Mouse (Mus musculus): ENCODE data around the gene Cdk5rap2. TPM values are rescaled to one million over a fixed set of nuclear protein-coding genes. Genes with fewer than 3 reads are reported as not detected.

Gene Cdk5rap2
- polyA plus RNA-seq, 1 experiment from 2014 or later, result 14.8 TPM

GRCm38 (mm10) chr4:70261315-70261714 is 148.9 kb downstream of the Cdk5rap2 start:
- H3K9ac ChIP-seq (ENCODE audit: low read length), result no peak overlapping the region
- no peak overlapping the region for H3K4me2 ChIP-seq (ENCODE audit: low read depth, low read length)
- 76% methylated on average over 5 of the region's 5 CpGs for WGBS
- no peak overlapping the region for H3K4me3 ChIP-seq (replicated peaks; ENCODE audit: low read length)
- no peaks in the 10 kb centered on the region for H3K9me3 ChIP-seq (replicated peaks; ENCODE audit: control insufficient read depth, low read length)
- H3K36me3 ChIP-seq (ENCODE audit: control insufficient read depth, insufficient read depth, low read length), result no peaks in the 10 kb centered on the region
- ATAC-seq (ENCODE audit: insufficient read depth, low FRiP score), result no peak
- no peaks in the 10 kb centered on the region for H3K27me3 ChIP-seq (ENCODE audit: control insufficient read depth, insufficient read depth, low read length)
- H3K4me1 ChIP-seq (ENCODE audit: control insufficient read depth, insufficient read depth, low read length), result no peaks in the 10 kb centered on the region
- H3K27ac ChIP-seq (ENCODE audit: low read length), result no peak overlapping the region

DNA sequence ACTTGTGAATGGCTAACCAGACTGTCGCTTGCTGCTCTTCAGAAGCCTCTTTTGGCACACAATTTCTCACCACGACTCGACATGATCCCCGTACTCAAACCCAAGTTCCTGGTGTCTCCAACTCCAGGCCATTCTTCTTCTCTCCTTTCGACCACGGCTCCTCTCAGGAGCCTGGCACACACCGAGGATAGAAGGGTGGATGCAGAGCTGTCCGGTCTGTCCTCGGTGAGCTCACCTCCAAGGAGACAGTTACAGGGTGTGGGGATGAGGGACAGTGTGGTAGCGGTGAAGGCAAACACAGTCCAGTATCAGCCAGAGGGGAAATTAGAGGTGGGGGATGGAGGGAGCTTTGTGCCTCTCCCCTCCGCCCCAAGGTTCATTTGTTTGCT is 149.8 kb downstream of the Cdk5rap2 start:
- Histone ChIP-seq H3K27ac (ENCODE audit: low read length) (no peak overlapping the region), H3K27me3 (ENCODE audit: control insufficient read depth, insufficient read depth, low read length) (no peaks in the 10 kb centered on the region), H3K9ac (ENCODE audit: low read length) (no peak overlapping the region), H3K4me1 (ENCODE audit: control insufficient read depth, insufficient read depth, low read length) (no peaks in the 10 kb centered on the region), H3K4me3 (replicated peaks; ENCODE audit: low read length) (no peak overlapping the region), H3K9me3 (replicated peaks; ENCODE audit: control insufficient read depth, low read length) (no peaks in the 10 kb centered on the region), H3K4me2 (ENCODE audit: low read depth, low read length) (no peak overlapping the region), H3K36me3 (ENCODE audit: control insufficient read depth, insufficient read depth, low read length) (no peaks in the 10 kb centered on the region)
- 84% methylated on average over 11 of the region's 11 CpGs for WGBS
- peak; percentile 29; the same call in 1 of the 2 replicates for ATAC-seq (ENCODE audit: insufficient read depth, low FRiP score)

DNA sequence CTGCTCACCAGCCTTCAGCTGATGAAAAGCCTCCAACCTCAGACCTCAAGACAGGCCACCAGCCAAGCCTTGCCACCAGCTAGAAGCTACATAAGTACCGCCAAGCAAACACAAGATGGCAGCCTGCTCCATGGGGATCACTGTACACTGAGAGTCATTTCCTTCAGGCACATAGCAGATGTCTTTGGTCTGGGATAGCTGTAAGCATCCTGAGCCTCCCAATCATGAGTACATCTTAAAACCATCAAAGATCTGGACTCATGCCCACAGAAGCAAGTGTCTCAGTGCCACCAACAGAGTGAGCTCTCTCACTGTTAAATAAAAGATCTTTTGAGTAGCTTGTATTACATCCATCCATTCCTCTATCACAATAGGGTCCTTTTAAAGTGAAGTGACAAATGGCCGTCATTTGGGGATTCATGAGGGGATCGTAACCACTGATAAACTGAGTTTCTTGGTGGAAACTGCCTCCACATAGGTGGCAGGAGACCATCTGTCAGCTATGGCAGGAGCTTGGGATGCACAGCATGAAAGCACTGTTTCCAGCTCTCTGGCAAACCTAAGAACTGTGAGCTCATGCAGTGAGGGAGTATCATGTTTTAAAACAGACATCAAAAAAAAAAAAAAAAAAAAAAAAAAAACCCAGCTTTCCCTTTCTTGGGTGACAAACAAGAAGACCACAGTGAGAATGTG is 150.4 kb downstream of the Cdk5rap2 start:
- H3K36me3 ChIP-seq (ENCODE audit: control insufficient read depth, insufficient read depth, low read length), result no peaks in the 10 kb centered on the region

GRCm38 (mm10) chr4:70258826-70259225 is 151.4 kb downstream of the Cdk5rap2 start:
- no peaks in the 10 kb centered on the region for H3K27me3 ChIP-seq (ENCODE audit: control insufficient read depth, insufficient read depth, low read length)
- H3K36me3 ChIP-seq (ENCODE audit: control insufficient read depth, insufficient read depth, low read length), result no peaks in the 10 kb centered on the region
- H3K4me2 ChIP-seq (ENCODE audit: low read depth, low read length), result no peak overlapping the region
- ATAC-seq (ENCODE audit: insufficient read depth, low FRiP score), result no peak
- H3K9ac ChIP-seq (ENCODE audit: low read length), result no peak overlapping the region
- H3K4me3 ChIP-seq (replicated peaks; ENCODE audit: low read length), result no peak overlapping the region
- WGBS, result 81% methylated on average over 9 of the region's 9 CpGs
- H3K27ac ChIP-seq (ENCODE audit: low read length), result no peak overlapping the region
- no peaks in the 10 kb centered on the region for H3K4me1 ChIP-seq (ENCODE audit: control insufficient read depth, insufficient read depth, low read length)
- H3K9me3 ChIP-seq (replicated peaks; ENCODE audit: control insufficient read depth, low read length), result no peaks in the 10 kb centered on the region

More for the DNA sequence above, 150.4 kb downstream of the Cdk5rap2 start:
- 85% methylated on average over 3 of the region's 3 CpGs for WGBS
- H3K27me3 ChIP-seq (ENCODE audit: control insufficient read depth, insufficient read depth, low read length), result no peaks in the 10 kb centered on the region
- no peak overlapping the region for H3K9ac ChIP-seq (ENCODE audit: low read length)
- H3K27ac ChIP-seq (ENCODE audit: low read length), result no peak overlapping the region
- no peaks in the 10 kb centered on the region for H3K4me1 ChIP-seq (ENCODE audit: control insufficient read depth, insufficient read depth, low read length)
- no peak for ATAC-seq (ENCODE audit: insufficient read depth, low FRiP score)
- no peaks in the 10 kb centered on the region for H3K9me3 ChIP-seq (replicated peaks; ENCODE audit: control insufficient read depth, low read length)
- no peak overlapping the region for H3K4me2 ChIP-seq (ENCODE audit: low read depth, low read length)
- no peak overlapping the region for H3K4me3 ChIP-seq (replicated peaks; ENCODE audit: low read length)

DNA sequence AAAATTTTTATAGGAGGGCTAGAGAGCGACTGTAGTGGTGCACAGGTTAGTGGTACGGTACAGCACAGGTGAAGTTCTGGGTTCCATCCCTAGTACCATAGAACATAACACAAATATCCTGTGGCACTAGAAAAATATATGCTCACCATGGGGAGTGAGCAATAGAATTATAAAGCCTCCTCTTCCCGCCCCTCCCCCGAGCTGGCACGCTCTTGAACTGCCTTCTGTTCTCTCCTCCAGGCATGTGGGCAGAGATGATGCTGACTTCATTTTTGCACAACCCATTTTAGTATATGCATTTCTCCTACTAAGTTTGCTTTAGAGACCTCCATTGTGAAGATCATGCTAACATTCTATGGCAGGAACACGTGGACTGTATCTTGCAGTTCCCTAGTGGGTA is 152.0 kb downstream of the Cdk5rap2 start:
- Histone ChIP-seq H3K4me2 (ENCODE audit: low read depth, low read length) (no peak overlapping the region), H3K27ac (ENCODE audit: low read length) (no peak overlapping the region), H3K4me1 (ENCODE audit: control insufficient read depth, insufficient read depth, low read length) (no peaks in the 10 kb centered on the region), H3K9me3 (replicated peaks; ENCODE audit: control insufficient read depth, low read length) (no peaks in the 10 kb centered on the region), H3K36me3 (ENCODE audit: control insufficient read depth, insufficient read depth, low read length) (no peaks in the 10 kb centered on the region), H3K4me3 (replicated peaks; ENCODE audit: low read length) (no peak overlapping the region), H3K9ac (ENCODE audit: low read length) (no peak overlapping the region), H3K27me3 (ENCODE audit: control insufficient read depth, insufficient read depth, low read length) (no peaks in the 10 kb centered on the region)
- 88% methylated on average over 6 of the region's 6 CpGs for WGBS
- no peak for ATAC-seq (ENCODE audit: insufficient read depth, low FRiP score)

- no peak for ATAC-seq (ENCODE audit: insufficient read depth, low FRiP score)
- Histone ChIP-seq H3K27me3 (ENCODE audit: control insufficient read depth, insufficient read depth, low read length) (no peaks in the 10 kb centered on the region), H3K9me3 (replicated peaks; ENCODE audit: control insufficient read depth, low read length) (no peaks in the 10 kb centered on the region), H3K27ac (ENCODE audit: low read length) (no peak overlapping the region), H3K9ac (ENCODE audit: low read length) (no peak overlapping the region), H3K36me3 (ENCODE audit: control insufficient read depth, insufficient read depth, low read length) (0 out of 2 replicates have a peak, but pooled peaks cover 4% of the 10 kb centered on the region), H3K4me1 (ENCODE audit: control insufficient read depth, insufficient read depth, low read length) (no peaks in the 10 kb centered on the region), H3K4me2 (ENCODE audit: low read depth, low read length) (no peak overlapping the region), H3K4me3 (replicated peaks; ENCODE audit: low read length) (no peak overlapping the region)
- 81% methylated on average over 5 of the region's 5 CpGs for WGBS
Observed at GRCm38 (mm10) chr4:70251782-70252181, 158.5 kb downstream of the Cdk5rap2 start.

GRCm38 (mm10) chr4:70245706-70246105 is 164.5 kb downstream of the Cdk5rap2 start:
- Histone ChIP-seq H3K9ac (ENCODE audit: low read length) (no peak overlapping the region), H3K9me3 (replicated peaks; ENCODE audit: control insufficient read depth, low read length) (no peaks in the 10 kb centered on the region), H3K4me1 (ENCODE audit: control insufficient read depth, insufficient read depth, low read length) (no peaks in the 10 kb centered on the region), H3K4me3 (replicated peaks; ENCODE audit: low read length) (no peak overlapping the region), H3K27me3 (ENCODE audit: control insufficient read depth, insufficient read depth, low read length) (no peaks in the 10 kb centered on the region), H3K27ac (ENCODE audit: low read length) (no peak overlapping the region), H3K36me3 (ENCODE audit: control insufficient read depth, insufficient read depth, low read length) (0 out of 2 replicates have a peak, but pooled peaks cover 4% of the 10 kb centered on the region), H3K4me2 (ENCODE audit: low read depth, low read length) (no peak overlapping the region)
- 64% methylated on average over 6 of the region's 6 CpGs for WGBS
- ATAC-seq (ENCODE audit: insufficient read depth, low FRiP score), result no peak

GRCm38 (mm10) chr4:70243561-70244120 is 166.6 kb downstream of the Cdk5rap2 start:
- no peak for ATAC-seq (ENCODE audit: insufficient read depth, low FRiP score)
- H3K27me3 ChIP-seq (ENCODE audit: control insufficient read depth, insufficient read depth, low read length), result no peaks in the 10 kb centered on the region
- no peak overlapping the region for H3K9ac ChIP-seq (ENCODE audit: low read length)
- 52% methylated on average over 3 of the region's 3 CpGs for WGBS
- no peaks in the 10 kb centered on the region; the same call in 1 of the 2 replicates for H3K36me3 ChIP-seq (ENCODE audit: control insufficient read depth, insufficient read depth, low read length)
- H3K4me1 ChIP-seq (ENCODE audit: control insufficient read depth, insufficient read depth, low read length), result no peaks in the 10 kb centered on the region
- no peaks in the 10 kb centered on the region for H3K9me3 ChIP-seq (replicated peaks; ENCODE audit: control insufficient read depth, low read length)
- no peak overlapping the region for H3K4me3 ChIP-seq (replicated peaks; ENCODE audit: low read length)
- H3K27ac ChIP-seq (ENCODE audit: low read length), result no peak overlapping the region
- no peak overlapping the region for H3K4me2 ChIP-seq (ENCODE audit: low read depth, low read length)

DNA sequence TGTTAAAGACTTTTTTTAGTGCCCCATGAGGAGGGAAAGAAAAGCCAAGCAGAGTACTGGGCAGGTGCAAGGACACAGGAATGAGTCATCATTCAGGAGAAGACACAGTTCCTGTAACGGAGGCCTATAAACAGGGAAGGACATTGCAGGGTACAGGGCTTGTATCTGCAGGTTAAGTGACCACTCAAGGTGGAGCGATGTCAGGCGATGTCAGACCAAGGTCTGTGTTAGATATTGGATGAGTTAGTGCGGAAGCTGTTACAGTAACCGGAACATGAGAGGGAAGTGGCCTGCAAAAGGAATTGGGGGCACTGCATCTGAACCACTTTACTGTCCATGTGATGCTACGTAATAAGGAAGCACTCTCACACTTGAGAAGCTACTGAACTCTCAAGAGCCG is 170.5 kb downstream of the Cdk5rap2 start:
- no peaks in the 10 kb centered on the region for H3K4me1 ChIP-seq (ENCODE audit: control insufficient read depth, insufficient read depth, low read length)
- WGBS, result 85% methylated on average over 7 of the region's 7 CpGs
- H3K27ac ChIP-seq (ENCODE audit: low read length), result no peak overlapping the region
- no peaks in the 10 kb centered on the region for H3K27me3 ChIP-seq (ENCODE audit: control insufficient read depth, insufficient read depth, low read length)
- H3K9ac ChIP-seq (ENCODE audit: low read length), result no peak overlapping the region
- no peak for ATAC-seq (ENCODE audit: insufficient read depth, low FRiP score)
- no peaks in the 10 kb centered on the region for H3K9me3 ChIP-seq (replicated peaks; ENCODE audit: control insufficient read depth, low read length)
- no peak overlapping the region for H3K4me2 ChIP-seq (ENCODE audit: low read depth, low read length)
- H3K36me3 ChIP-seq (ENCODE audit: control insufficient read depth, insufficient read depth, low read length), result peaks cover 5% of the 10 kb centered on the region; the same call in 1 of the 2 replicates
- no peak overlapping the region for H3K4me3 ChIP-seq (replicated peaks; ENCODE audit: low read length)

Measured in stomach, embryonic 16.5 days (tissue).